ENCODE assay signal across 9 mouse cellular contexts in genomic region chr12:94645302-94645701, GRCm38 (mm10).
A peak's percentile ranks its signal among the peaks of the same experiment; 100 is the strongest.
DNase-seq lines count a peak whose midpoint lies in the region; ATAC-seq lines count a peak whose summit lies in the region.
"Had no signal": no experiment of that assay in that cellular context is flagged by ENCODE, and none has a peak within 500 bp of the region (broad histone marks: within the 10 kb centered on the region; RNA-seq: fewer than 3 reads in every experiment).

No protein-coding gene starts in this region.

- peak; percentile 97 for ATAC-seq in frontal cortex, adult (ENCODE audit: low TSS enrichment)
- ATAC-seq: midbrain, embryonic 16.5 days had no signal

- no peak for DNase-seq in frontal cortex, postnatal 14 days (ENCODE audit: low spot score in 2 of 2)
- peak; percentile 5 to 42 for DNase-seq in right cerebral cortex, adult 2 months (ENCODE audit: low spot score in 2 of 2)
- DNase-seq in right cerebral cortex, postnatal 4 days, result no peak
- DNase-seq in left cerebral cortex, adult 9 months (ENCODE audit: low spot score in 2 of 2), result peak; percentile 43 to 48
- DNase-seq in MN1 (ENCODE audit: low spot score), result no peak
- no peak for DNase-seq in kidney, adult 18-20 months
- DNase-seq: liver, embryonic 13.5 days had no signal

Comparison
In these comparisons a context has a peak if more than half of its experiments do, and no peak if none do; other contexts are left out.
1. DNase-seq: peak in right cerebral cortex, adult 2 months (2 of 2) and left cerebral cortex, adult 9 months (2 of 2); none in frontal cortex, postnatal 14 days (0 of 2), right cerebral cortex, postnatal 4 days (single experiment), MN1 (single experiment) and kidney, adult 18-20 months (single experiment).